Mouse (Mus musculus): ENCODE data around the gene Ddo.

Gene Ddo

GRCm38 (mm10) chr10:40716713-40717112 lies 86.9 kb downstream of the Ddo start:
- DNase-seq (ENCODE audit: low spot score in 2 of 2) = no peak

GRCm38 (mm10) chr10:40718362-40718761 lies 88.6 kb downstream of the Ddo start:
- DNase-seq (ENCODE audit: low spot score in 2 of 2) = no peak

- DNase-seq (ENCODE audit: low spot score in 2 of 2) = no peak
These were observed 89.3 kb downstream of the Ddo start for GRCm38 (mm10) chr10:40719062-40719461.

DNA sequence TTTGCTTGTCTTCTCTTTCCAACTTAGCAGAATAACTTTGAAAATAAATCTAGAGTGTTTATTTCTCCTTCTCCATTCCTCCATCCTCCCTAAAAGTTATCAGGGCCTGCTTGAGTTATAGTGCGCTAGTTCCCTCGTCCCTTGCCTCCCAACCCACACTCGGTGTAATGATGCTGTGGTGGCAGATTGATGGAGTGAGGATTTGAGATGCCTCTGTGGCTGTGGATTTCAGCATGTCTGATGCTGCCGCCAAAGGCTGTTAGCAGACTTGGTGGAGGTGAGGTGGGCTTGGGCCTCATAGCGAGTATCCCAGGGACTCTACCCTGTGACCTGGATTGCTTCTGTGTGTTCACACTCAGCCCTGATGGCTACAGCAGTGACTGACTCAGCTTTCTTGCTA lies 91.1 kb downstream of the Ddo start:
- DNase-seq (ENCODE audit: low spot score in 2 of 2) = no peak

DNA sequence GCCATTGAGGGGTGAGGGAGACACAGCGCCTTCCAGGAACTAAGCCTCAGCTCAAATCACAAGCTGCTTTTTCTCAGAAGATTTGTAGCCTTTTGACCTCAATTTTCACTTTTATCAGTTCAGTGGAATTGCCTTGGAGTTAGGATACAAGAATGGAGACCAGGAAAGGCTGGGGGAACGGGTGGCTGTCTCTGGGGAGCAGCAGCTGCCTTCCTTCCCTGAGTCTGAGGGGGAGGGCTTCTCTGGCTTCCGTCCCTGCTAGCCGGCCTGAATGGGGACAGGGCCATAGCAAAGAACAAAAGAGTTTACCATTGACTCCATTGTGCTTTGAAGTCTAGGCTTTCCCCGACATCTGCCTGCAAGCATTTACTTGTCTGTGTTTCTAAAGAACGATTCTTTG lies 94.5 kb downstream of the Ddo start:
- no peak for DNase-seq (ENCODE audit: low spot score in 2 of 2)

- no peak for DNase-seq (ENCODE audit: low spot score in 2 of 2)
These were observed 95.3 kb downstream of the Ddo start for GRCm38 (mm10) chr10:40725066-40725465.

- peak; percentile 6 to 42 for DNase-seq (ENCODE audit: low spot score in 2 of 2)
These were observed 95.7 kb downstream of the Ddo start for GRCm38 (mm10) chr10:40725471-40725870.

GRCm38 (mm10) chr10:40726288-40726902 lies 96.6 kb downstream of the Ddo start:
- DNase-seq (ENCODE audit: low spot score in 2 of 2) = no peak

DNA sequence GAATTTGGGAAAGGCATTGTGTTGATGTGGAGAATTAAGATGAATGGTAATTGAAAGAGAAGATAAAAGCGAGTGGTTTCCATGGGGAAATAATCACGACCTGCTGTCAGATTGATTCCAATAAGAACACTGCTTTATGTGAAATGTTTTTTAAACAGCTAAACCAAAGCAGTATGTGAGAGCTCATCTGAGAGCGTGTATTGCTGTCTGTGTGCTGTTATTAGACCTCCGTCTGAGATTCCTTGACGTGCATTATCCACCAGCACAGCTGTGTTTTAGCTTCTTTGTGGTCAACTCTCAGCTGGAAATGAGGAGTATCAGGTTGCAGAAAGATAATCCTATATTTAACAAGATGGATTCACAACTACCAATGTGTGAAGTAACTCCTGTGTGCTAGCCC lies 97.2 kb downstream of the Ddo start:
- no peak for DNase-seq (ENCODE audit: low spot score in 2 of 2)

DNA sequence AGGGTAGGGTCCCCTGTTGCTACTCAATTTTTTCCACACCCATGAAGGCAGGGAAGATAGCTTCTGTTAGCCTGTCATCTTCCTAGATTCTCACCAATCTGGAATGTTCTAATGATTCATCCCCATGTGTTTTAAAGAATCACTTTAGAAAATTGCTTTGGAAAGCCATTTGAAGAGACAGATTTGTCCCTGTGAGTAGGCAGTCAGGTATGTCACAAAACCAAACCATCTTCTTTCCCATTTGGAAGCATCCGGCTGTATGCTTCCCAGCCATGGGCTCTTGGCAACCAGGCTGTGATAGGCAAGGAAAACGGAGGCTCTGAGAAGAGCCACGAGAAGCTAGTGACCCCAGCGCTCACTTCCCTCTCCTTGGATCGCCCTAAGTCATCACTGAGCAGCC lies 100.4 kb downstream of the Ddo start:
- no peak for DNase-seq (ENCODE audit: low spot score in 2 of 2)

Data from natural killer cell, adult 2 months (primary cell).